Mouse (Mus musculus) adrenal gland, postnatal 4 days (tissue): ENCODE results near the gene Pspc1. TPM values are rescaled to one million over a fixed set of nuclear protein-coding genes. Genes with fewer than 3 reads are reported as not detected.
"Not testable (repeated sequence)": the region's sequence is repeated elsewhere in the genome, so short reads cannot be mapped to it uniquely, and the experiment has no call there.

Source experiments
- DNase-seq, 2 experiments: peaks; one replicate each; pipeline ENCODE4 v3.0.0; 2021 to 2022; ENCODE audit warnings: low spot score in 2 of 2, mixed read lengths in 2 of 2
- long read RNA-seq, 2 experiments: library from polyadenylated mRNA; stranded (forward); transcript quantifications; one replicate each; pipeline ENCODE4 v2.0.0; 2021
- total RNA-seq, 2 experiments: library from RNA; stranded (reverse); gene quantifications; 2 replicates each; pipeline ENCODE4 v1.2.3; 2021

The Pspc1 gene
- total RNA-seq: 10 to 100 TPM; 37.0 to 45.0 TPM
- long read RNA-seq, experiment 1, full-length matches to known transcripts: 6 of 8 reads
- long read RNA-seq, experiment 1, partial matches to known transcripts: 0 of 8 reads
- long read RNA-seq, experiment 1, other reads (novel, unspliced or antisense): 2 of 8 reads
- long read RNA-seq, experiment 2, full-length matches to known transcripts: 23 of 31 reads
- long read RNA-seq, experiment 2, partial matches to known transcripts: 1 of 31 reads
- long read RNA-seq, experiment 2, other reads (novel, unspliced or antisense): 7 of 31 reads

DNA sequence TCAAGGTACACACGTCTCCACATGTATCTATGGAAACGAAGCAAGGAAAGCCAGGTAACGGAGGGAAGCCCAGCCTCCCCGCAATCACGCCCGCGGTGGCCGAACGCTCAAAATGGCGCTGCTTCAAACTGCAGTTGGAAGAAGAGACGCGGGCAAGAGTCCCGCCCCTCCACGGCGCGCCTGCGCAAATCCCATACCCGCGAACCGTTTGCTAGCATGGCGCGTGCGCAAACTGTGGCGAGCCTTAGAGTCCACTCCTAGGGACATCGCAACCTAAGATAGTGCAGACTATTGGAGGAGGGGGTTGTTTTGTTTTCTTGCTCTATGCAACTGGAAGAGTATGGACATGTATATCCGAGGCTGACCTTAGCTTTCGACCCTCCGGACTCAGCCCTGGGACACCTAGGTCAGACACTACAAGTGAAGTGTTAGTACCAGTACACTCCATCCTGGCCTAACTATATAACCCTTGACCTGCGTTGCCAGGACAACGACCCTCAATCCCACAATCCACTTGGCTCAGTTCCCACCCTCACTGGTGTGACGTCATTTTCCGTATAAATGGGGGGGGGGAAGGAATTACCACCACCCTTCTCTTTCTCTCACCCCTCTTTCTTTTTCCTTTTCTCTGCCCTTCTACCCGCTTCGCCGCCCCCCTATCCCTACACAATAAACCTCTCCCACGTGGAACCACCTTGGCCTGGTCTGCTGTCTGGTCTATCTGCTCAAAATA is at the start of gene Pspc1:
TSS of gene Pspc1 (minus strand) at position 117 of the 733 bp plus-strand sequence.
- peak; percentile 90 to 97 for DNase-seq

- no peak for DNase-seq
These were observed 46.4 kb upstream of the Pspc1 start for GRCm38 (mm10) chr14:56824562-56824961.

GRCm38 (mm10) chr14:56817616-56818015 is 39.5 kb upstream of the Pspc1 start:
- no peak for DNase-seq

GRCm38 (mm10) chr14:56817131-56817530 is 39.0 kb upstream of the Pspc1 start:
- DNase-seq: no peak

GRCm38 (mm10) chr14:56816541-56816940 is 38.4 kb upstream of the Pspc1 start:
- no peak for DNase-seq

DNA sequence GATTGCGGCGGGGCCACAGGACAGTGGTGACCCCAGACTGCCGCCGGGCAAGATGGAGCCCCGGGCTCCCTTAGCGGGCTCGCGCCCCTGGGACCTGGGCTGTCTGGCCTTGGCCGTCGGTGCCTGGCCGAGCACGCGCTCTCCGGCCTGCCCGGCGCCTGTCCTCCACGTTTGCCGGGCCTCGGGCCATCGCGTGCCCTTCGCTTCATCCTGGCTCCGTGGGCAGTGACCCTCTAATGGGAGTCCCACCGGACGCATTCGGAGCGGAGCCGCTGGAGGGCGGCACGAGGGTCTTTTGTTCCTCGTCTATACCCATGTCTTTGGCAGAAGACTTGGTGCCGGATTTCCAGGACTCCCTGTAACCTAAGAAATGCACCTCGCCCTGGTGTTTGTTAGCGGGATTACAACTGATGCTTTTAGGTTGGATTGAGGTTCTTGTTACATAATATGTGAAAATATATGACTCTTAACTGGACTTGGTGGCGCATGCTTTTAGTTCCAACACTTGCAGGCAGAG is 34.5 kb upstream of the Pspc1 start:
- peak; percentile 10 to 53 for DNase-seq

DNA sequence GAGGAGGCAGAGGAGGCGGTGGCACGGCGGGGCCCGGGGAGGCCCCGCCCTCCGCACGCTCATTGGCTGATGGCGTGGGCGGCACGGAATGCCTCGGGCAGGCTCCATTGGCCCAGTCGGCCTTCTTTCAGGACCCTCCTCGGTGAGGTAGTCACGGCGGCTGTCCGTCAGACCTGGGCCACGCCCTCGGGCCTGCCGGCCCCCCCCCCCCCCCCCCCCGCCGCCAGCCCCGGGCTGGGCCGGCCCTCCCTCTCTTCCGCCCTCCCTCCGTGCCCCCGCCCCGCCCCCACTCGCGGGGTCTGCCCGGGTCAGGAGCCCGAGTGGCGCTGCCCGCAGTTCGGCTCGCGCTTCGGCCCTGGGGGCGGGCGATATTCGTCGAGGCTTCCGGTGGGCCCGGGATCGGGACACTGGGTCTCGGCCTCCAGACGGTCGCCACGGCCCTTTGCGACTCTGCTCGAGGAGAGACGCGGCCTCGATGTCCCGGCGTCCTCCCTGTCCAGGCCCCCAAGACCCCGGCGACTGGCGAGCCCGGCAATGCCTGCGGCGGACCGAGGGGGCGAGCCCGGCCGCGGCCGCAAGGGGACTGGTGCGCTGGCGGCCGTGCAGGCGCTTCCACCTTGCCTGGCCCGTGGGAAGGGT is 33.7 kb upstream of the Pspc1 start, which contains the start of gene Zmym5:
TSS of gene Zmym5 (minus strand) at position 16 of the 639 bp plus-strand sequence.
- DNase-seq: peak; percentile 70 to 82

DNA sequence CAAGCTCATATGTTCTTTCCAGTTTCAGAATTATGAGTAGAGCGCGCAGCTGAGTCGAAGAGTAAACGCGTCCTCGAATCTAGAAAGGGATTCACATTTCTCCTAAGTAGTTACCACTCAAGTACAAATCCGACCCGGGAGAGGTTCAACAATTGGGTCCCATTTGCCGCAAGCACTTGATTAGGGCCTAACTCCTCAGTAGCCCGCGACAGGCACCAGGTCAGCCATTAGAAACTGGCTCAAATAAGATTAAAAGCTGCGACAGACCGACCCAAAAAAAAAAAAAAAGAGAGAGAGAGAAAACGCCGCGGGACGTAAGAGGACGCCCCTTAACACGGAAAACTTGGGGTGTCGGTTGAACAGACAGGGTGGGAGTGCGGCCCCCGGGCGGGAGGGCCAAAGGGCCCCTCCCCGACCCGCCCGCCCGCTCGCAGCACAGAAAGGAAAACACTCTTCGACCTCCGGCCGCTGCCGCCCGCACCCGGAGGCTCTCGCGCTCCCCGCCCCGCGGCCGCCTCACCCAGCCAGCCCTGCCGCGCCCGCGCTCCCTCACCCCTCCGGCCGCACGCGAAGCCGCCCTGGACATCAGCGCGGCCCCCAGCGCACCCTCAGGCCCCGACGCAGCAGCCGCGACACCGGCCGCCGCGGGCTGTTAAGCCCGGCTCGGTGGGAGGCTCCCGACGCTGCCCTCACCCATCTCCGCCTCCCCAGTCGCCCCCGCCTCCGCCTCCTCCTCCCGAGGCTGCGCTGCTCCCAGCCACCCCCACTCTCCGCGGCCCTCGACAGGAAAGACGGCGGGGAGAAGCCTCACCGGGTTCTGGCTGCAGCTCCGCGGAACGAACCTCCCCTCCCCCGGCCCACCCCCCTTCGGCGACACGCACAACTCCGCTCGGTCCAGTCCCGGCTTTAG is 32.9 kb upstream of the Pspc1 start:
- DNase-seq: peak in 1 of 2 experiments; percentile 6

DNA sequence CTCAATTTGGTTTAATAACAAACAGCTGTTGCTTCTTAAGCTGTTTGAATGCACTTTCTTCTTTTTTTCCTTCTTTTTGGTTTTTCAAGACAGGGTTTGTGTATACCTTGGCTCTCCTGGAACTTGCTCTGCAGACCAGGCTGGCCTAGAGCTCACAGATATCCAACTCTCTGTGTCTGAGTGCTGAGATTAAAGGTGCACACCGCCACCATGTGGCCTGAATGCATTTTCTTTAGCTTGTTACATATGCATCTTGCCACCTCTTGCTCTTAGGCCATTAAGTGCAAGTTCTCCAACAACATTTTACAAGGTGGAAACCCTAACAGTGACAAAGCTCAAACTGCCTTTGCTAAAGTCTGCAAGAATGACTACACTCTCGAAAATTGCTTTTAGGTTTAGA is 15.1 kb upstream of the Pspc1 start:
- DNase-seq: no peak

- DNase-seq: no peak
These were observed 6.5 kb upstream of the Pspc1 start for GRCm38 (mm10) chr14:56784575-56784974.

DNA sequence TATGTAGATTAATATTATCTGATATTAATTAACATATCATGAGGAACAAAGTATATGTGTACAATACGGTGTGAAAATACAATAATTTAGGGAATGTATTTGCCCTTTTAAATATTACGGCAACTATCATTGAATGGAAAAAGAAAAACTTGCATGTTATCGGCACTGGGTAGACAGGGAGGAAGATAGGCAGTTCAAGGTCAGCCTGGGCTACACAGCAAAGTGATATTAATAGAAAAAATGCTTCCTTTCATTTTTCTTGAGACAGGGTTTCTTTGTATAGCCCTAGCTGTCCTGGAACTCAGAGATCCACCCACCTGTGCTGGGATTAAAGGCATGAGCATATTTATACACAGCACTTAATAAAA is 801 bp upstream of the Pspc1 start:
- DNase-seq: no peak

GRCm38 (mm10) chr14:56777360-56778136 is 568 bp downstream of the Pspc1 start:
- peak; percentile 32 to 51 for DNase-seq

- DNase-seq: no peak
These were observed 1.4 kb downstream of the Pspc1 start for GRCm38 (mm10) chr14:56776571-56777238.

GRCm38 (mm10) chr14:56775416-56775815 is 2.7 kb downstream of the Pspc1 start:
- DNase-seq: no peak

GRCm38 (mm10) chr14:56766438-56766837 is 11.7 kb downstream of the Pspc1 start:
- DNase-seq: not testable (repeated sequence)

GRCm38 (mm10) chr14:56765117-56765516 is 13.0 kb downstream of the Pspc1 start:
- DNase-seq: not testable (repeated sequence)

DNA sequence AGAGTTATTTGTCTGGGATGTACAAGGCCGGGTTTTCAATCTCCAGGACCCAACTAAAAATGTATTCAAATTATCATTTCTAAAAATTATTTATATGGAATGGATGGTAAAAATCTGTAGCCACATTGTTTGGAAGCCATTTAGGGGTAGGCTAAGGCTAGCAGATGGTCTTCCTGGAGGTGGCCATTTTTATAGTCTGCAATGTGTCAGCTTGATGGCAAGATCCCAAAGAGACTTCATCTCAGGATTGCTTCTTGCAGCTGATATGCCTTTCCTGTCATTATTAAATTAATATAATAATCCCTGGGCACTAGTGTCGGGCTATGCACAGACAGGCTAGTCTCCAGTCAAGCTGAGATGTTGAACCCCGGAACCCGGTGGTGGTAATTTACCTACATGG is 26.8 kb downstream of the Pspc1 start:
- no peak for DNase-seq

GRCm38 (mm10) chr14:56740175-56740574 is 37.9 kb downstream of the Pspc1 start:
- no peak for DNase-seq

DNA sequence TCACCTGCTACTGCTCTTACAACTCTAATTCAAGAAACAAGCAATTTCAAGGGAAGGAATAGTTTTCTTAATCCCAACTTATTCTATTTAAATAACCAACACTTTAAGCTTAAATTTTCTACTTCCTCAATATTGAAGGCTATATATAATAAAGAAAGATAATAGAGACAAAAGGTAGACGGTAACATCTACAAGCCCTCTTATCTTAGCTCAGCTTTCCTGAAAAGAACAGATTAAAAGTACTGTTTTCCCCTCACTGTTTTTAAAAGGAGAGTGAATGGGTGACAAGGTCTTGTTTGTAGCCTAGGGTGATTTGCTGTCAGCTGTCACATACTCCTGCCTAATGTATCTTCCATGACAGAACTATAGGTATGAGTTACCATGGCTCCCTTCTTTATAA is 51.6 kb downstream of the Pspc1 start:
- no peak for DNase-seq
